In genomic region chr7:80140815-80141214, GRCm38 (mm10) we compare ENCODE assay signal across 8 mouse cellular contexts. TPM values are rescaled to one million over a fixed set of nuclear protein-coding genes. Genes with fewer than 3 reads are reported as not detected.
A peak's percentile ranks its signal among the peaks of the same experiment; 100 is the strongest.
DNase-seq lines count a peak whose midpoint lies in the region; ATAC-seq and TF ChIP-seq lines count a peak whose summit lies in the region.

No protein-coding gene starts in this region.

- no peak for DNase-seq in Patski (ENCODE audit: low read depth, low spot score)
- DNase-seq in cerebellum, adult 9-10 months: peak; percentile 70
- DNase-seq in frontal cortex, adult 2 months (ENCODE audit: extremely low spot score in 1 of 2, low spot score in 1 of 2): peak; percentile 29 to 82
- DNase-seq in hindbrain, embryonic 14.5 days (ENCODE audit: low spot score): peak; percentile 82
- peak; percentile 69 to 79 for DNase-seq in left cerebral cortex, adult 2 months (ENCODE audit: extremely low spot score in 1 of 2, low spot score in 2 of 2)
- peak; percentile 72 for DNase-seq in mesoderm, embryonic 11.5 days (ENCODE audit: low read depth, low spot score)
- peak; percentile 65 for DNase-seq in right cerebral cortex, postnatal 25 days
- DNase-seq in yolk sac, embryonic 10.5 days (ENCODE audit: low spot score): peak; percentile 53

- intact Hi-C loops in left cerebral cortex, adult 2 months (cut with DNase I): loop anchor here (2.0 to 10.0 kb wide), 5 partner anchors 56 to 234 kb away; partner anchors contain the start of genes Man2a2 and Rccd1

- H3K9me3 ChIP-seq in hindbrain, embryonic 14.5 days (ENCODE audit: control insufficient read depth, low read length): peaks cover 9% of the 10 kb centered on the region

- no peak overlapping the region for H3K4me2 ChIP-seq in hindbrain, embryonic 14.5 days (replicated peaks)

- H3K36me3 ChIP-seq in hindbrain, embryonic 14.5 days (replicated peaks; ENCODE audit: control insufficient read depth, insufficient read depth): no peaks in the 10 kb centered on the region

- H3K4me3 ChIP-seq in hindbrain, embryonic 14.5 days (replicated peaks; ENCODE audit: low read length): no peak overlapping the region
- H3K4me3 ChIP-seq in left cerebral cortex, adult 2 months: no peak overlapping the region

- POLR2A ChIA-PET in Patski (lab: Charles Lee): interaction anchor here (0.6 to 1.3 kb wide), 2 partner anchors 68 to 116 kb away, joined by 3 to 4 read pairs; no protein-coding TSS in a partner anchor

- TF ChIP-seq CTCF in Patski (IDR thresholded peaks at IDR 0.05): peak; percentile 93
- peak; percentile 78 for TF ChIP-seq CTCF in left cerebral cortex, adult 2 months (IDR thresholded peaks at IDR 0.05)

- peak; percentile 60 for ATAC-seq in Patski
- ATAC-seq in hindbrain, embryonic 14.5 days (ENCODE audit: low FRiP score): peak; percentile 85; the same call in 1 of the 2 replicates

- no peak overlapping the region for H3K27ac ChIP-seq in hindbrain, embryonic 14.5 days
- H3K27ac ChIP-seq in left cerebral cortex, adult 2 months: no peak overlapping the region

- H3K27me3 ChIP-seq in Patski: no peaks in the 10 kb centered on the region
- H3K27me3 ChIP-seq in hindbrain, embryonic 14.5 days (ENCODE audit: control insufficient read depth, insufficient read depth, low read length): no peaks in the 10 kb centered on the region

- peaks cover 4% of the 10 kb centered on the region; the same call in 1 of the 2 replicates for H3K4me1 ChIP-seq in hindbrain, embryonic 14.5 days (replicated peaks; ENCODE audit: control insufficient read depth, insufficient read depth, low read length)

- 15% methylated on average over 9 of the region's 9 CpGs for WGBS in hindbrain, embryonic 14.5 days

- H3K9ac ChIP-seq in hindbrain, embryonic 14.5 days: no peak overlapping the region

- in situ Hi-C loops in Patski (cut with MboI; ENCODE audit: low pct_unique_long_range_greater_than_20kb): loop anchor here (5.0 to 25.0 kb wide), 2 partner anchors 116 to 446 kb away; no protein-coding TSS in a partner anchor

- CTCF ChIA-PET in Patski (lab: Charles Lee): interaction anchor here (0.6 to 2.1 kb wide), 23 partner anchors 8 to 235 kb away, joined by 3 to 9 read pairs (median 3); partner anchors contain the start of genes Cib1, Gdpgp1, Ngrn and Ttll13

RNA-seq across cellular contexts. Expression of gene Idh2, which starts 25.6 kb away (rescaled TPM):
- polyA plus RNA-seq in Patski (2021): 679 TPM
- polyA plus RNA-seq in frontal cortex, adult 2 months (2012; rRNA removed): 97.6 and 107 TPM in 2 replicates
- 198 and 205 TPM in 2 replicates for polyA plus RNA-seq in hindbrain, embryonic 14.5 days (2014; fragmentation: Nextera tagmentation; extraction: Ambion mirVana)
- total RNA-seq in left cerebral cortex, adult 2 months (2021): 10 to 100 TPM; 53.9 to 67.1 TPM

RNA-seq across cellular contexts. Expression of gene Sema4b, which starts 45.8 kb away (rescaled TPM):
- polyA plus RNA-seq in Patski (2021): 55.3 TPM
- 15.9 and 16.9 TPM in 2 replicates for polyA plus RNA-seq in frontal cortex, adult 2 months (2012; rRNA removed)
- 17.4 and 19.7 TPM in 2 replicates for polyA plus RNA-seq in hindbrain, embryonic 14.5 days (2014; fragmentation: Nextera tagmentation; extraction: Ambion mirVana)
- total RNA-seq in left cerebral cortex, adult 2 months (2021): 10 to 100 TPM; 19.4 to 20.6 TPM
